Mouse (Mus musculus): ENCODE results near the gene Ifrd1.

- no peak for TF ChIP-seq CTCF (IDR thresholded peaks at IDR 0.05; ENCODE audit: insufficient read depth, low read length)
- no peak for TF ChIP-seq POLR2A (IDR thresholded peaks at IDR 0.05; ENCODE audit: borderline replicate concordance, extremely low read depth, low read depth, low read length)
Observed at GRCm38 (mm10) chr12:40274931-40275330, 26.6 kb upstream of the Ifrd1 start.
